Mouse (Mus musculus): ENCODE data around the gene Pcbp1. TPM values are rescaled to one million over a fixed set of nuclear protein-coding genes. Genes with fewer than 3 reads are reported as not detected.
"Not testable (repeated sequence)": the region's sequence is repeated elsewhere in the genome, so short reads cannot be mapped to it uniquely, and the experiment has no call there.

Pcbp1 gene
- total RNA-seq (2015) (333 and 352 TPM in 2 replicates), total RNA-seq (2017) (107 and 114 TPM in 2 replicates)

DNA sequence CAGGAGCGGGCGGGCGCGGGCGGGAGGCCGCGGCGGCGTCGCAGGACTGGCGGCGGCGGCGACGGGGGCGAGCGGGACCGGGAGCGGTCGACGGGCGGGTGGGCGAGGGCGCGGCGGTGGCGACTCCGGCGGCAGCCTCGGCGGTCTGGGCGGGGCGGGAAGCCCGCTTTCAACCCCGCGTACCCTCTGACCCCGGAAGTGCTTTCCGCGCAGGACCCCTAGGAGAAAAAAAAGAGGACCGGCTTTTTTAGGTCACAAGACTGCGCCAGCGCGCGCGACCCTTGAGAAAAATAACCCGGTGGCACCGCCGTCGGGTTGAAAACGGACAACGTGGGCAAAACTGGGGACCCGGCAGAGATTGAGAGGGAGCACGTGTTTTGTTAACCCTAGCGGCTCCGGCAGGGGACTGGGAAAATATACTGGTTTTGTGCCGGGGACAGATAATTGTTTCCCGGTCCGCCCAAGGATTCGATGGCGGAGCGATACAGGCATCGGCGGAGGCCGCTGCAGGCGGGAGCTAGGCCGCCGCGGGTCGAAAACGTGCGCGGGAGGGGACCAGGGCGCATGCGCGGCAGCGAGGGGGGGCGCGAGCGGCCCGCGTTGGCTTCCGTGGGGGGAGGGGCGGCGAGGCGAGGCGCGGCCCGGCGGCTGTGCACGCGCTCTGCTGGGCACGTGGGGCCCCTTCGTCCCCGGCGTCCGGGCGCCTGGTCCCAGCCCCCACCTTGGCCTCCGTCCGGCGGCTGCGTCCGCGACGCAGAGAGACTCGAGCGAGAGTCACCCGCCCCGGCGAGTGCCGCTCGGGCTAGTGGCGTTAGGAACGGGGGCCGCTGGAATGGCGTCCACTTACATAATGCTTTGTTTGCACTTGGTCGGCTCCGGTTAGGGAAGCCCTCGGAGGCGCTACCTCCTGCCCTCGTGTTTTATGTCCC is at the start of gene Pcbp1:
TSS of gene Pcbp1 (minus strand) at position 290 of the 929 bp plus-strand sequence.
- ATAC-seq (replicated peaks; ENCODE audit: poor library complexity) = peak; percentile 64

DNA sequence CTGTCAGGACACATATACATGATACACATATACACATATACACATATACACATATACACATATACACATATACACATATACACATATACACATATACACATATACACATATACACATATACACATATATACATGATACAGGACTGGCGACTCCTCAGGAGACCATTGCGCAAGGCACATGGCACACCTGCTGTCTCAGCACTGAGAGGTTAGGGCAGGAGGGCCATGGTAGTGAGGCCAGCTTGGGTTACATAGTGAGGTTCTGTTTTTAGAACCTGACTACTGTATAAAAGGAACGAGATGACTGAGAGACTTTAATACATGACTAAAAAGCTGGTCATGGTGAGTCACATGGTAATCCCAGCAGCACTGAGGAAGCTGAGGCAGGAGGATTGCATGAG is 48.4 kb upstream of the Pcbp1 start:
- no peak for ATAC-seq (replicated peaks; ENCODE audit: poor library complexity)

DNA sequence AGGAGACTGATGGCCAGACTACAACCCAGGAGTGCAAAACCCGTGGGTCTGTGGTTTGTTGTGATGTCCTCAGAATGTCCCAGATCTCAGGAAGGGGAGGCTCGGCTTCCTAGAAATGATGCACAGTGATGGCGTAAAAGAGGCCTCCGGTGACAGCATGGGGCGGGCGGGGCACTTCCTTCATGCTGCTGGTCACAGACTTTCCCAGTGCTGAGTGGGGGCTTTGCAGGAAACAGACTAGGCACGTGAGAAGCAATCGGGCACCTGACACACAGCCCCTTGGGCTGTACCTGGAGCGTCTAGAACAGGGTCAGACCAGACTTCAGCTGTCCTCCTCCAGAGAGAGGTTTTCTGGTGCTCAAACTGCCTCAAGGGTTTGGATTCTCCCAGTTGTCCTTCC is 44.7 kb upstream of the Pcbp1 start:
- ATAC-seq (replicated peaks; ENCODE audit: poor library complexity) = peak; percentile 68

DNA sequence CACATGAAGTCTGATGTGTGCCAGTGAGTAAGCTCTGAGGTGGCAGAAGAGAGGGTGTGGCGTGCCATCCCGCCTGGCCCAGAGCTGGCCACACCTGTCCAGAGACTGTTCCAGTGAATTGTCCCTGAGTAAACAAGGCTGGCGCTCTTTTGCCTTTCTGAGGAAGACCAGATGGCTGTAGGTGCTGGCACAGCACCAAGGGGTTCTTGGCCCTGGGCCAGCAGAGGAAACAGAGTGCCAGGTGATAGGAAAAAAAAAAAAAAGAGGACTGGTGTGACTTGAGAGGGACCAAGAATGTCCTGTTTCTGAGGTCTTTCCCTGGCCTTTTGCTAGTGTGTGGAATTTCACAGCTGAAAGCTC is 43.3 kb upstream of the Pcbp1 start:
- peak; percentile 38 for ATAC-seq (replicated peaks; ENCODE audit: poor library complexity)

DNA sequence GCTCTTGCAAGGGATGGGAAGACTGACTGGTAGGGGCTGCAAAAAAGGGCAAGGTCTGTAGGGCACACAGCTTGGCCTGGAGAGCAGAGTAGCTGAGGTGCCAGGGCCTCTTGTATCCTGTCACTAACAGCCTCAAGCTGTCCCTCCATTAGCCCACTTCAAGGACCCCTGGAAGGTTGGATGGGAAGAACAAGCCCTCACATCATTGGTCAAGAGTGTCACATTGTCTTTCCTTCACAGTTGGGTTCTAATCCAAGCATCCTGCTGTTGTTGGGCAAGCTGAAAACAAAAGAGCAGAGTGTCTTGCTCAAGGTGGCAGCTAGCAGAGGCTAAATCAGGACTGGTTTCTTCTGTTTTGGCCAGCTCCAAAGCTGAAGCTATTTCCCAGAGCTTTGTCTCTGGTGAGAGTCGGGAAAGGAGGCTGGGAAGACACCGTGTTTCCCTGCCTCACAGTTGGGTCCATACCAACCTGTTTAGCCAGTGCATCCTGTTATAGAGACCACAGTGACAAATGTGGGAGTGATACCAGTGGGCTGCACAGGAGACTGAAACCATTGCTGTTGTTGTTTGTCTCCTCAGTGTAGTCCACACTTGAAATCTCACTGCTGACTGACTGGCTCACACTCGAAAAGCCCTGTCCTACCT is 42.8 kb upstream of the Pcbp1 start:
- no peak for ATAC-seq (replicated peaks; ENCODE audit: poor library complexity)

DNA sequence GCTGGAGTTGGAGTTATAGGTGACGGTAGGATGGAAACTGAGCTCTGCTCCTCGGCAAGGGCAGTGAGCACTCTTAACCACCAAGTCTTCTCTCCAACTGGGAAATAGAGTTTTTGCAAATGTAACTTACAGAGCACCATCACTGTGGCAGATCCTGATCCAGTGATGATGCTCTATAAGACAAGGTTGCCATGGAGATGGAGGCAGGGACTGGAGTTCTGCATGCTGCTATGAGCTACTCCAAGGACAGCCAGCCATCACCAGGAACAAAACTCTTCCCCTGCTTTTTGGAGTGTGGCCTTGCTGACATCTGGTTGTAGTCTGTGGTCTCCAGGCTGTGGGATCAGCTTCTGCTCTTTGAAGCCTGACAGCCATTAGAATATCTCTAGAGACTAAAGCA is 39.7 kb upstream of the Pcbp1 start:
- no peak for ATAC-seq (replicated peaks; ENCODE audit: poor library complexity)

DNA sequence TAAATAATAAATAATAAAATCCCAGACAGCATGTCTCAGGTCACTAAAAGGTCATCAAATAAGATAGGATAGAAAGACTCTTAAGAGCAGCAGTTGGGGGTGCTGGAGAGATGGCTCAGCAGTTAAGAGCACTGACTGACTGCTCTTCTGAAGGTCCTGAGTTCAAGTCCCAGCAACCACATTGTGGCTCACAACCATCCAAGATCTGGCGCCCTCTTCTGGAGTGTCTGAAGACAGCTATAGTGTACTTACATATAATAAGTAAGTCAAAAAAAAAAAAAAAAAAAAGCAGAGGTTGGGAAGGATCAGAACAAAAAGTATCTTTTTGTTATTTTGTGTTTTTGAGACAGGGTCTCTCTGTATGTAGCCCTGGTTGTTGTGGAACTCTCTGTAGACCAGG is 31.1 kb upstream of the Pcbp1 start:
- ATAC-seq (replicated peaks; ENCODE audit: poor library complexity) = not testable (repeated sequence)

DNA sequence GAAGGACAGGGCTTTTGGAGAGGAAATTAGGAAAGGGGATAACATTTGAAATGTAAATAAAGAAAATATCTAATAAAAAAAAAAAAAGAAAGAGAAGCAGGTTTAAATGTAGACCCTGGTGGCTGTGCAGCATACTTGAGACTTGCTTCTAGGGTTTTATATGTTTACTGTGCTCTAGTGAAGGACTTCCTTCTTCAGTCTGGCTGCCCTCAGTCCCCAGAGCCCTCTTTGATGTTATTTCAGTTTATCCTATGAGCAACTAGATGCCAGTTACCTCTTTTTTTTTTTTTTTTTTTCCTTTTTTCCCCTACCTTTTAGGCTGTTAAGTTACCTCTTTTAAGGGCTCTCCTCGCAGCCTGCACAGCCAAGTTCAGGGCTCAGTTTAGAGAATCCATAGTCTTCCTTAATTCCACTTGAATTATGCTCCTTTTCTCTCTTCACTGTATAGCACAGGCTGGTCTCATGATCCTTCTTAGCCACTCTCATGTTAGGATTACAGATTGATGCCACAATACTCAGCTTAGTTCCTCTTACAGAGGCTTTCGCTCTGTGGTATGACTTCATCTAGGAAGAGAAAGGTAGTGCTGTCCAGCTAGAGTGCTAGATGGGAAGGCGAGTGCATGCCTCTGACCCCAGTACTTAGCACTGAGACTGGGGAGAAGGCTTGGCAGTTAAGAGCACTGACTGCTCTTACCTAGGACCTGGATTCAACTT is 30.4 kb upstream of the Pcbp1 start:
- peak; percentile 77 for ATAC-seq (replicated peaks; ENCODE audit: poor library complexity)

DNA sequence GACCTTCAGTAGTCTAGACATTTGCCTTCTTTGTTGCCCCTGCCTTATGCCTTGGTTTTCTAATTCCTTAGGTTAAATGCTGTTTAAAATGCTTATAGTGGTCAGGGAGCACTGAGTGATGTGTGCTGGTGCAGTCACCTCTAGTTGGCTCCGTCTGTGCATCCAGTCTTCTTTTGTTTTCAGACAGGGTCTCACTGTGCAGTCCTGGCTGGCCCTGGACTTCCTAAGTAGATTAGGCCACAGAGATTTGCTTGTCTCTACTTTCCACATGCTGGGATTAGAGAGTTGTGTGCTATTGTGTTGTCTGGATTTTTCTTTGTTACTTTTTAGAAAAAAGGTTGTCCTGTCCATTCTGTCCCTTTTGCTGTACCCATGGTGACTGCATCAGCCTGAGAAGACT is 24.5 kb upstream of the Pcbp1 start:
- no peak for ATAC-seq (replicated peaks; ENCODE audit: poor library complexity)

DNA sequence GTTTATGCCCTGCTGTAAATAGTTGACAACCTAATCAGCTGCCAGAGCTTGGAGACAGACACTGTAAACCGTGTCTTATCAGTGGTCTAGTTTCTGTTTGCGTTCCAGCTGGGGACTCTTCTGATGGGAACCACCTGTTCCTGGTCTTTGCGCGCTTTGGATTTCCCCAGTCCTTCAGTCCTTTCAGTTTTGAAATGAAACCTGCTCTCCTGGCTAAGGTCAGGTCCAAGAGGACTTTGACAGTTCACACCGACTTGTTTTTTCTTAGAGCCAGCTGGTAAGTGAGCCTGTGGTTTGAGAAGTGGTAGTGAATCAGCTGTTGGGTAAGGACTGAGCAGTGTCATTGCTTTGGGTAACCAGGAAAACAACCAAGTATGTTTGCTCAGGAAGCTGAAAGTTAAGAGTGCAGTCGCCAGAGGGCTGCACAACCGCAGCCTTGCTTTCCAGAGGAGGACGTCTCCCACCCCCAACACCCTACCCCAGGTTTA is 21.8 kb upstream of the Pcbp1 start:
- peak; percentile 83 for ATAC-seq (replicated peaks; ENCODE audit: poor library complexity)

DNA sequence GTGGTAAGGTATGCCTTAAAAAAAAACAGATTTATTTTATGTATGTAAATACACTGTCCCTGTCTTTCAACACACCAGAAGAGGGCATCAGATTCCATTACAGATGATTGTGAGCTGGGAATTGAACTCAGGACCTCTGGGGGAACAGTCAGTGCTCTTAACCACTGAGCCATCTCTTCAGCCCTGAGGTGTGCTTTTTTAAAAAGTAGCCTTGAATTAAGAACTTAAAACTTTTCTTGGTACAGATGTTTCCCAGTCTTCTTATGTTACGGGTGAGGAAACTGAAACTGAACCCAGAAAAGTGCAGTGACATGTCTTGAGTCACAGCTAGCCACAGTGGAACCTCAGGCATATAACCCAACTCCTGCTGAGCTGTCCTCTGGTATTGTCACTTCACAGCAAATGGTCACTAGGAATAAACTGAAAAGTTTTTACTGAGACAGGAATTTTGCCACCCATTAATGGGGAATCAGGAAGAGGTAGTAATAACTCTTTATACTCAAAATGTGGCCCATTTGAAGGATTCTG is 21.2 kb upstream of the Pcbp1 start:
- no peak for ATAC-seq (replicated peaks; ENCODE audit: poor library complexity)

DNA sequence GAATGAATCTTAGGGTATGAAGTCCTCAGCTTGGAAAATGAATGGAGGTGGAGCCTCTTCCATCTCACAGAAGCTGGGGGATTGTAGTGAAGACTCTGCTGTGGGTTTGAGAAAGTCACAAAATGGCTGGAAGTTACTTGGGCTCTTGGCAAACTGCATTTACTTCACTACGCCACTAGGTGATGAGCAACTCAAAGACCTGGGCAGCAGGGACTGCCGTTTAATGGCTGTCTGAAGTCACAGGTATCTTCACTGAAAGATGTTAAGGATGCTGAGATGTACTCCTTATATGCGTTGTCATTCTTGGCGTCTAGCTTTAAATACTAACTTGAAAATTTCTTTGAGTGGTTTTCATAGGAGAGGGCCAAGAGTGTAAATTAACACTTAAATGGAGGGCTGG is 19.1 kb upstream of the Pcbp1 start:
- ATAC-seq (replicated peaks; ENCODE audit: poor library complexity) = peak; percentile 71

DNA sequence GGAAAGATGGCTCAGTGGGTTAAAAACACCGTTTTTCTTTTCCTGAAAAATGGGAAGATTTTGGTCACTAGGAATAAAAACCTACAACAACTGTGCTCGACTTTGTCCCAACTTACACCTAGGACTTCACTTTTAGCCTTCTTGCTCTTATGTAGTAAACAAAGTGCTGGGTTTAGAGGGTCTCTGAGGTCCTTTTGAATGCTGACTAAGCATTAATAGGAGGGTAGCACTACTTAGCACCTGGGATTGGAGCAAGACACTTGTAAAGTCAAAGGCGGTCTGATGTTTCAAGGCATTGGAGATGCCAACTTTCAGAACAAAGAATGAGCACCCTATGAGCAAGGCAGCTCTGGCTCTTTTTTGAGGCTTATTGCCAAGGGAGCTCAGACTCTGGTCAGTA is 17.7 kb upstream of the Pcbp1 start:
- ATAC-seq (replicated peaks; ENCODE audit: poor library complexity) = no peak

DNA sequence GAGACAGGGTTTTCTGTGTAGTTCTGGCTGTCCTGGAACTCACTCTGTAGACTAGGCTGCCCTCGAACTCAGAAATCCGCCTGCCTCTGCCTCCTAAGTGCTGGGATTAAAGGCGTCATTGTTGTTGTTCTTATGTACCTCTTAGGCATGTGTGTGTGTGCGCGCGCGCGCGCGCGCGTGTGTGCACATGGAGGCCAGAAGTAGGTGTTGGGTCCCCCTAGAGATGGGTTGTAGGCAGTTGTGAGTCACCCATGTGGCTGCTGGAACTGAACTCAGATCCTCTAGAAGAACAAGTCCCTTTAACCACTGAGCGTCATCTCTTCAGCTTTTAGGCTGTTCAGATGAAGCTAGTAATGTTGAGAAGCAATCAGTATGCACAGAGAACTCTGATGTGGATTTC is 16.9 kb upstream of the Pcbp1 start:
- no peak for ATAC-seq (replicated peaks; ENCODE audit: poor library complexity)

DNA sequence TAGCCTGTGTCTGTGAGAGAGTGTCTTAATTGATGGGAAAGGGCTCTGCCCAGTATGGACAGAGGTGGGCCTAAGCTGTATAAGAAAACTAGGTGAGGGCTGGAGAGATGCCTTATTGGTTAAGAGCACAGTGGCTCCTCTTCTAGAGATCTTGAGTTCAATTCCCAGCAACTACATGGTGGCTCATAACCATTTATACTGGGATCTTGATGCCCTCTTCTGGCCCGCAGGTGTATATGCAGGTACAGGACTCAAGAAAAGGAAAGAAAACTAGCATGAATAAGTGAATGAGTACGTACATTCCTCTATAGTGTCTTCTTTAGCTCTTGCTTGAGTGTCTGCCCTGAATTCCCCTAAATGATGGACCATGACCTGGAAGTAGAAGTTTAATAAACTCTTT is 15.5 kb upstream of the Pcbp1 start:
- ATAC-seq (replicated peaks; ENCODE audit: poor library complexity) = peak; percentile 56

DNA sequence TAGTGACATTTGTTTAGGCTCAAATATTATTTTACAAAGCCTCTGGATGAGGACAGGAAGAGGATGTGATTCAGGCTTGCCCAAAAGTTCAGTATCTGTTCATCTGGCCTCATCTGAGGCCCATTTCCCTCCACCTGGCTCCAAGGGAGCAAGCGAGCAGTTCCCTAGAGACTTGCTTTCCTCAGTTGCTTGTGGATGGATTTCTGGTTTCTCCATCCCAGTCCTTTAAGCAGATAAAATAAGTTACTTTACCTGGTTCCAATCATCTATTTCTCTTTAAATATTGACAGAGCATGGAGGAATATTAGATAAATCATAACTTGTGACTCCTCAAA is 2.3 kb upstream of the Pcbp1 start:
- no peak for ATAC-seq (replicated peaks; ENCODE audit: poor library complexity)

DNA sequence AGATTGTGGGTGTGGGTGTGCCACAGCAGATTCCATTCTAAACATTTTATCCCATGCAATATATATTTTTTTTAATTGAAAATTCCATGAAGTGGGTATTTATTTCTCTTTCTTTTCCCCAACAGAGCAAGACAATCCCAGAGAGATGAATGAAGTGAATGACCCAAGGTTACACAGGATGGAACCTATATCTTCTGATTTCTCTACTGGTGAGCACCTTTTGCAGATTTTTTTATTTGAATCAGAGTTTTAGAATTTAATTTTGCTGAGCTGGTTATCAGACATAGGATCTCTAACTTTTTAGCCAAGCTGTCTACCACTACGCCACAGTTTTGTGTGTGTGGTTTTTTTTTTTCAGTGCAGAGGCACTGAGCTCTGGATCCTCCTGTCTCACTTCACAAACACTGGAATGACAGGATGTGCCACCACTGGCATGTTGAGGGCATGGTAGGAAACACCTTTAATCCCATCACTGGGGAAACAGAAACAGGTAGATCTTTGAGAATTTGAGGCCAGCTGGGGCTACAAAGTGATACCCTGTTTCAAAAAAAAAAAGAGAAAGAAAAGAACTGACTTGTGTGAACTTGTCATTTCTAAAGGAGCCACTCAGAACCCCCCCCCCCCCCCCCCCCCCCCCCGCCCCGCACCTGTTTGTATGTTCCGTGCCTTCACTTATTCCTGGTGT is 1.8 kb upstream of the Pcbp1 start:
- ATAC-seq (replicated peaks; ENCODE audit: poor library complexity) = no peak

DNA sequence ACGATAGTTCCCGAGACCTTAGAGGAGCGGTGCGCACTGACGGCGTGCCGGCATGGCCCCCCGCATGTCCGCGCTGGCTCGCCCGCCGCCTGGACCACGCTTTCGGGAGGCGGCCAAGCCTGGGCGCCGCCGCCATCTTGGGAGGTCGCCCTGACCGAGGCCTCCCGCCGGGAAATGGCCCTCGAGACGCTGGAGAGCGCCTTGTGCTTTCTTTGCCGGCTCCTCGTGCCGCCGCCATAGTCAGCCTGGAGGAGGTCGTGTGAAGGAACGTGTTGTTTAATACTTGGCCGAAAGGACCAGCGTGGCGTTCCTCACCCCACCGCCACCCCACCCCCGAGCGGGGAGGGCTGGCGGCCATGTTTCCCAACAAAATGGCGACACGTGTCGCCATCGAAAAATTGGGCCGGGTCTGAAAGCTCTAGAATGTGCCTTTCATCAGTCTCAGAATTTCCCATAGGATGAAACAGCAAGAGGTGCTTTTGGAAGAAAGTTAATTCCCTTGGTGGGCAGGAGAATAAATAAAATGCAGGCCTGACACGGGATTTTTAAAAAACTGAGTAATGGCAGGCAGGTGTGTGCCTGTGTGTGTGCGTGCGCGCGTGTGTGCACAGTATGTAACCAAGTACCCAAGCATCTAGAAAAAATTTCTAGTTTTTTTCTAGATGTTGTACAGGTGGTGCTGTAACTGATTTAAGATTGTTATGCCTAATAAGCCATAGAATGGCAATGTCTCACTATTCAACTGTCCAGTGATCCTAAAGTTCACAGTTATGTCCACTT is 1.0 kb upstream of the Pcbp1 start:
- ATAC-seq (replicated peaks; ENCODE audit: poor library complexity) = peak; percentile 21

DNA sequence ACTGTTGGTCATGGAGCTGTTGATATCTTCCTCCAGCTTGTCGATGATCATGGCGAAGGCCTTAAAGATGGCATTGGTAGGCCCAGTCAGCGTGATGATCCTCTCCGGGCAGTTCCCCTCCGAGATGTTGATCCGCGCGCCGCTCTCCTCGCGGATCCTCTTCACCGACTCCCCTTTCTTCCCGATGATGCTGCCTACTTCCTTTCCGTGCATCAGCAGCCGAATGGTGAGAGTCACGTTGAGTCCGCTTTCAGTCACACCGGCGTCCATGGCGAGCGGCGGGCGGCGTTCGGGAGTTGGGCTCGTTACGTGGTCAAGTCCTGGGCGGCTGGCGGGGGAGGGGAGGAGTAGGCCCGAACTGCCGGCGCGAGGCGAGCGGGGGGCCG is 482 bp downstream of the Pcbp1 start:
- peak; percentile 24 for ATAC-seq (replicated peaks; ENCODE audit: poor library complexity)
